Mouse (Mus musculus): ENCODE data around the gene Speer4e.
"Not testable (repeated sequence)": the region's sequence is repeated elsewhere in the genome, so short reads cannot be mapped to it uniquely, and the experiment has no call there.

Speer4e gene

DNA sequence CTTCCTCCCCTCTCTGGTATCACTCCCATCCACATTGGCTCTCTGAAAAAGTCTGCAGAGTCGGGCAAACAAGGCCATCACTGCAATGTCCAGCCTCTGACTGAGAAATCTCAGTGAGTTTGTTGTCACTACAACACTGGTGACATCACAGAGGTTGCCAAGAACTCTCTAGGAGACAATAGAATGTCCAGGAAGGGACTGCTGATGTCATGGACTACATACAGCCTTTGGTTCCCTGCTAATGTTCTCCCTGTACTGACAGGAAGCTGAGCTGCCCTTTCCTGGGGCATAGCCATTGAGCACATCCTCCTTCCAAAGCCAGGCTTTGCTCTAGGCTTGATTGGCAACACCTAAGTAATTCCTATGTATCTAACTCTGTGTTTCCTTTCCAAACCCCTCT lies at the start of gene Speer4e:
Gene Speer4e (minus strand): TSS at position 101 of the 400 bp plus-strand sequence.
- DNase-seq, result not testable (repeated sequence)

DNA sequence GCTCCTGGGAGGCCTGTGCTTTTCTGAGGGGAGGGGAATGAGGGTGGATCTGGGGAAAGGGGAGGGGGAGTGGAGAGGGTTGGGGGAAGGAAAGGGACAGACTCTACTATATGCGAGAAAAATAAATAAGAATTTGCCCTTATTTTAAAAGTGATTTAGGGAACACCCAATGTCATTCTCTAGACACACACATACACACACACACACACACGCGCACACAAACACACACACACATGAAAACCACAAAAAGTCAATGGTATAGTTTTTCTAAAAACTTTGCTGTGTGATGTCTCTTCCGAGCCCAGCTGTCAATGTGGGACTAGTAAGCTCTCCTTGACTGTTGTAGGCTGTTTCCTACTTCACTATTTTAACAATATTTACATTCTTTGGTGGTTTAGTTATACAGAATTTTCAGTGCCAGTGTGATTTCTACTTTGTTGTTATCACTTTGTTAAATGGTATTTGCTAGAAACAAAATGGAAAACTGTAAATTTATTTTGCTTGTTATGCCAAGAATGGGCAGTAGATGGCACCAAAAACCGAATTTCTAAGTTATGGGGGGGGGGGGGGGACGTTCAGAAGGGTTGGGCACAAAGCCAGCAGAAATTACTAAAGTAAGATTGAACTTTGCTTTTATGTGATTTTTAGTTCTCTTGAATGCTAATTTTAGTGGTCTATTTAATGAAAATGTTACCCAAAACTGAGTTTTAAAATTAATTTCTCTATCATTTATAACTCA lies 48.6 kb upstream of the Speer4e start:
- DNase-seq, result not testable (repeated sequence)

DNA sequence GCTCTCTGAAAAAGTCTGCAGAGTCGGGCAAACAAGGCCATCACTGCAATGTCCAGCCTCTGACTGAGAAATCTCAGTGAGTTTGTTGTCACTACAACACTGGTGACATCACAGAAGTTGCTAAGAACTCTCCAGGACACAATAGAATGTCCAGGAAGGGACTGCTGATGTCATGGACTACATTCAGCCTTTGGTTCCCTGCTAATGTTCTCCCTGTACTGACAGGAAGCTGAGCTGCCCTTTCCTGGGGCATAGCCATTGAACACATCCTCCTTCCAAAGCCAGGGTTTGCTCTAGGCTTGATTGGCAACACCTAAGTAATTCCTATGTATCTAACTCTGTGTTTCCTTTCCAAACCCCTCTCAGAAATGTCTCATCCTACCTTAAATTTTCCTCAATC lies 40.6 kb upstream of the Speer4e start, which contains the start of gene Gm10354:
Gene Gm10354 (minus strand): TSS at position 101 of the 400 bp plus-strand sequence.
- not testable (repeated sequence) for DNase-seq

DNA sequence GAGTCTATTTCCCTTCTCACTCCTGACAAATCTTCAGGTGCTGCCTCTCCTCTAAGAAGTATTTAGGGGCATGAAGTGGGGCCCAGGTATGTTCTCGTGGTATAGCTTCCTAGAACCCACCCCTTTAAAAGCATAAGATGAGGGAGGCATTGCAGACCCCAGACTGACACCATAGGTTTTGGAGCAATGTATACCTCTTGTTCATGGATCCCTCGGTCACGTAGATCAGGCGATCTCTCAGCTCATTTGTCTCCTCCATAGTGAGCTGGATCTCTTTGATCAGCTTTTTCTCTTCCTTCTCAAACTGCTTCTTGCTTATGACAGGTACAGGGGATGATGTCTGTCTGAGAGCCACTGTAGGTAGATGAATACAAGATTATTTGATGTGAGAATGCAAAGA lies 39.1 kb upstream of the Speer4e start:
- not testable (repeated sequence) for DNase-seq

DNA sequence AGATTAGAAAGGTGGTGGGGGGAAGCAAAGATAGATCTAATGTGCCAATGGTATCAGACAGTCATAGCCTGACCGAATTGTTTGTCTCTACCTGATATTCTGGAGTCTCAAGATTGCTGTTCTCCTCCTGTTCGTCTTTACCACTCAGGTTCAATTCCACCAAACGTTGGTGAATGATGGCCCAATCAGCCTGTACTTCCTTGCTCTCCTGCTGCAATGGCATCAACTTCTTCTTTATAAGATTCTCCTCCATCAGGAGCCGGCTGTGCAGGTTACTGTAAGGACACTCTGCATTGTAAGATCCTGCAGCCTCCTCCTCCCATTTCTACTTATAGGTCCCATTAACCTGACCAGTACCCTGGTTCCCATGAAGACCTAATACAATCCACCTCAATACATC lies 37.1 kb upstream of the Speer4e start:
- DNase-seq, result not testable (repeated sequence)

DNA sequence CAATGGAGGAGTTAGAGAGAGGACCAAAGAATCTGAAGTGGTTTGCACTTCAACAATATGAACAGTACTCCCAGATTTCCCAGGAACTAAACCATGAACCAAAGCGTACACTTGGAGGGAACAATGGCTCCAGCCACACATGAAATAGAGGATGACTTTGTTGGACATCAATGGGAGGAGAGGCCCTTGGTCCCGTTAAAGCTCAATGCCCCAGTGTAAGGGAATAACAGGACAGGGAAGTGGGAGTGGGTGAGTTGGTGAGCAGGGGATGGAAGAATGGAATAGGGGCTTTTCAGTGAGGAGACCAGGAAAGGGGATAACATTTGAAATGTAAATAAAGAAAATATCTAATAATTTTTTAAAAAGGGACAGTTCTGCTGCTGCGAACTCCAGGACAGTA lies 34.6 kb upstream of the Speer4e start:
- not testable (repeated sequence) for DNase-seq

DNA sequence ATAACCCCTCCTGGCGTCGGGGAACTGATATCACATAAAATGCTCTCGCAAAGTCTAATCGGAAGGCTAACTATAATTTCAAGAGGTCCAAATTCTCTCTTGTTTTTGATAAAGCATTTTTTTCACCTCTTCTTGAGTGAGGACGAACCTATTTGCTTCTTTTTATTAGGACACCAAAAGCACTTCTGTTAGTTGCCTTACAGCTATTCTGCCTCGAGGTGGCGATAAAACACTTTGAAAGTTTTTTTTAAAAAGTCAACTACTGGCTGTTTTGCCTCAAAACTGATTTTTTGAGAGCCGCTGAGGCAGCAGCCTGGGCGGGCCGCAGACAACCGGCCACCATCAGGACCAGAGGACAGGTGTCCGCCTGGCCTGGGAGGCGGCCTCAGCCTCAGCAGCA lies 25.6 kb upstream of the Speer4e start:
- DNase-seq, result not testable (repeated sequence)

DNA sequence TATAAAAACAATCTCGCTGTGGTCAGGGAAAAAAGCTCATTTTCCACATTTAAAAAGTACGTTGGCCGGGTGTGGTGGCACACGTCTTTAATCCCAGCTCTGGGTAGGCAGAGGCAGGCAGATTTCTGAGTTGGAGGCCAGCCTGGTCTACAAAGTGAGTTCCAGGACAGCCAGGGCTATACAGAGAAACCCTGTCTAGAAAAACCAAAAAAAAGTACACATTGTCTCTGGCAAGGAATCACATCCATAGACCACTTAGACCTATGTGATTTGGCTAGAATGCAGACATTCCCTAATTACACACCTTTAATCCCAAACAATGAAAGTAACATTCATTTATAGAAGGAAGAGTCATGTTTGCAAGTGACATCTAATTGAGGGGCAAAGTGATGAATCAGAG lies 23.3 kb upstream of the Speer4e start:
- not testable (repeated sequence) for DNase-seq

DNA sequence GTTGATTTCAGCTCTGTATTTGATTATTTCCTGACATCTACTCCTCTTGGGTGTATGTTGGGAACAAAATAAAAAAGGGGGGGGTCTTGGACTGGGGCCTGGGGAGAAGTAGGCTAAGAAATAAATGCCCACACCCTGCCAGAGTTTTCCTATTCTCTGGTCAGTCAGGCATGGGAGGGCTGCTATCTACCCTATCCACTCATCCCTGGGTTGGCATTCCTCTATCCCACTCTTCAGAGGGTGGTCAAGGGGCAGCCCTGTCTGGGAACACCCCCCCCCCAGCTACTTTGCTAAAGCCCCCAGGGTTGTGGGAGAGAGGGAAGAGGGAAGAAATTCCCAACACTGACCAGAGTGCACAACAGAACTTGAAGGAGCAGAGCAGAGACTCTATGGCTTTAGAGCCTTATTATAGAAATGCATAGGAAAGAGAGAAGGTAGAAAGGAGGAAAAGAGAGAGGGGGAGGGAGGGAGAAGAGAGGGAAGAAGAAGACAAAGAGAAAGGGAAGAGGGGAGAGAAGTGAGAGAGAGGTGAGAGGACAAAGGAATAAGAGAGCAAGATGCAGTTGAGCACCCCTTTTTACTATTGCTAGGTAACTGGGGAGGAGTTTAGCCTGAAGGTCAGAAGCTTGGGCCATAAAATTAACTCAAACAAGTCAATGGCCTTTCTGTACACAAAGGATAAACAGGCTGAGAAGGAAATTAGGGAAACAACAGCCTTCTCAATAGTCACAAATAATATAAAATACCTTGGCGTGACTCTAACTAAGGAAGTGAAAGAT lies 17.9 kb upstream of the Speer4e start:
- not testable (repeated sequence) for DNase-seq

DNA sequence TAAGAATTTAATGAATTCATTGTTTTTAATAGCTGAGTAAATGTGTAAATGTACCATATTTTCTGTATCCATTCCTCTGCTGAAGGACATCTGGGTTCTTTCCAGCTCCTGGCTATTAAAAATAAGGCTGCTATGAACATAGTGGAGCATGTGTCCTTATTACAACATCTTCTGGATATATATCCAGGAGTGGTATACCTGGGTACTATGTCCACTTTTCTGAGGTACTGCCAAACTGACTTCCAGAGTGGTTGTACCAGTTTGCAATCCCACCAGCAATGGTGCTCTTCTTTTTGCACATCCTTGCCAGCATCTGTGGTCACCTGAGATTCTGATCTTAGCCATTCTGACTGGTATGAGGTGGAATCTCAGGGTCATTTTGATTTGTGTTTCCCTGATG lies 15.4 kb upstream of the Speer4e start:
- DNase-seq, result not testable (repeated sequence)

DNA sequence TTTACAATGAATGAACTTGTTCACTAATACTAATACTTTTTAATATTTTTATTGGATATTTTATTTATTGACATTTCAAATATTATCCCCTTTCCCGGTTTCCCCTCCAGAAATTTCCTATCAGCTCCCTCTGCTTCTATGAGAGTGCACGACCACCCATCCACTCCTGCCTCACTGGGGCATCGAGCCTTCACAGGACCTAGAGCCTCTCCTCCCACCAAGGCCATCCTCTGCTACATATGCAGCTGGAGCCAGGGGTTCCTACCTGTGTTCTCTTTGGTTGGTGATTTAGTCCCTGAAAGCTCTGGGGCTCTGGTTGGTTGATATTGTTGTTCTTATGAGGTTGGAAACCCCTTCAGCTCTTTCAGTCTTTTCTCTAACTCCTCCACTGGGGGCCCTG lies 14.5 kb upstream of the Speer4e start:
- DNase-seq, result not testable (repeated sequence)

DNA sequence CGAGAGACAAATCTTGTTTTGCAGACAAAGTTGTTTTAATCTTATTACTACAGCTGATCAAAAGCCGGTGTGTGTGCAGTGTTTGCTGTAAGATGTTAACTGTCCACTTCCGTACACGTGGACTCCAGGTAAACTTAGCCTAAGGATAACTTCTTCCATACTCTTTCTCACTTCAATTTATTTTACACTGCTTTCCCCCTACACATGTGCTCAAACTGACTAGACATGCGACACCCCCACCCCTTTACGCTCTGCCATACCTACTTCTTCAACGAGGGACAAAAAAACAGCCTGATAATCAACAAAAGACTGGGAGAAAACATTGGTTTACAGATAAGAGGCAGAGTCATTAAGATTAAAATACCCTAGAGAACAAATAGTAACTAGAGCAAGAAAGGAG lies 13.6 kb upstream of the Speer4e start:
- not testable (repeated sequence) for DNase-seq

DNA sequence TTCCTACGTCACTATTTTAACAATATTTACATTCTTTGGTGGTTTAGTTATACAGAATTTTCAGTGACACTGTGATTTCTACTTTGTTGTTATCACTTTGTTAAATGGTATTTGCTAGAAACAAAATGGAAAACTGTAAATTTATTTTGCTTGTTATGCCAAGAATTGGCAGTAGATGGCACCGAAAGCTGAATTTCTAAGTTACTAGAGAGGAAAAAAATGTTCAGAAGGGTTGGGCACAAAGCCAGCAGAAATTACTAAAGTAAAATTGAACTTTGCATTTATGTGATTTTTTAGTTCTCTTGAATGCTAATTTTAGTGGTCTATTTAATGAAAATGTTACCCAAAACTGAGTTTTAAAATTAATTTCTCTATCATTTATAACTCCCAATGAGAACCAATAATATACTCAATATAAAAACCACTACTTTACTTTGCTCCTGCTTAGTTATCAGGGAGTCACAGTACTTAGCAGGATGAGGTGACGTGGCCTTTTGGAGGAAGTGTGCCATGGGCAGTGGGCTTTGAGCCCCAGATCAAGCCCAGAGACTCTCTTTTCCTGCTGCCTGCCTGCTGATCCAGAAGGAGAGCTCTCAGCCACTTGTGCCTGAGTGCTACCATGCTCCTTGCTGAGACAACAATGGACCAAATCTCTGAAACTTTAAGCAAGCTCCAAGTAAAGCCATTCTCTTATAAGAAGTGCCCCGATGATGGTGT lies 9.4 kb upstream of the Speer4e start:
- not testable (repeated sequence) for DNase-seq

DNA sequence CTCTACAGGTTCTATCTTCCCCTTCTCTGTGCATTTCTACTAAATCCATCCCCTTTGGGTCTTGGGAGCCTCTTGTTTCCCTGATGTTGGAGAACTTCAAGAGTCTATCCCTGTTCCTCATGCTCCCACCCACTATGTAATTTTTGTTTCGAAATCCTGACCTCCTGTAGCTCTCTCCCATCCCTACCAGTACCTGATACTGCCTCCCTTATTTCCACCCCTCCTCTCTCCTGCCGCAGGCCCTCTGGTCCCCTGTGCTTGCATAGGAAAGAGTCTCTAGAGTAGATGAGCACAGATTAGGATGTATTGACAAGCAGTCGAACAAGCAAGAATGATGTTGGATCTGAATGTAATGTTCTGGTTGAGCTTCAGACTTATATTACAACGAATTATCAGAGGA lies 7.3 kb upstream of the Speer4e start:
- not testable (repeated sequence) for DNase-seq

DNA sequence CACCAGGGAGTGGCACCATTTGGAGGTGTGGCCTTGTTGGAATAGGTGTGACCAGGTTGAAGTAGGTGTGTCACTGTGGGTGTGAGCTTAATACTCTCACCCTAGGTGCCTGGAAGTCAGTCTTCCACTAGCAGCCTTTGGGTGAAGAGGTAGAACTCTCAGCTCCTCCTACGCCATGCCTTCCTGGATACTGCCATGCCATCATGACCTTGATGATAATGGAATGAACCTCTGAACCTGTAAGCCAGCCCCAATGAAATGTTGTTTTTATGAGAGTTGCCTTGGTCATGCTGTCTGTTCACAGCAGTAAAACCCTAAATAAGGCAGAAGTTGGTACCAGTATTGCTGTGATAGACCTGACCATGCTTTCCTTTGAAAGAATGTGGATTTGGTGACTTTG lies 2.8 kb upstream of the Speer4e start:
- DNase-seq, result not testable (repeated sequence)

DNA sequence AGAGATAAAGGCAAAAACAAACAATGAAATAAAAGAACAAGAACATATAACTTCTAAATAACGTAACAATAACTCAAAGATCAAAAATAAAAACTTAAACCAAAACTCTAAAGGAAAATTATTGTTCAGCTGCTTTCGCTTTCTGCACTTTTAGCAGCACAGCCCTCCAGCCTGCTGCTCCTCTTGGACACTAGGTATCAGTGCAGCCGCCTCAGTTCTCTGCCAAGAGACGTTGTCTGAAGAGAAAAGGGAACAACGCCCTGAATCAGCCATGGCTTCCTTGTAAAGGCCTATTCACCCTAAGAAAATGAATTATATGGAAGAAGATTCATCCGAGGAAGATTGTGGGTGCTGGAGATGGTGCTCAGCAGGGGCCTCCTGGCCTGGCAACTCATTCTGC lies 4.5 kb downstream of the Speer4e start:
- DNase-seq, result not testable (repeated sequence)

DNA sequence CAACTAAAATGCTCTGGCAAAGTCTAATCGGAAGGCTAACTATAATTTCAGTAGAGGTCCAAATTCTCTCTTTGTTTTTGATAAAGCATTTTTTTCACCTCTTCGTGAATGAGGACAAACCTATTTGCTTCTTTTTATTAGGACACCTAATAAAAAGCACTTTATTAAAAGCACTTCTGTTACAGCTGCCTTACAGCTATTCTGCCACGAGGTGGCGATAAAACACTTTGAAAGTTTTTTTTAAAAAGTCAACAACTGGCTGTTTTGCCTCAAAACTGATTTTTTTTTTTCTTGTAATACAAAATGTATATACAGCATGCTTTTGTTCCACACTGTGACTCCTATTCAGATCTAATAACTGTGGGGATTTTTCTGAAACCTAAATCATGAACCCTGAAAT lies 11.2 kb downstream of the Speer4e start:
- not testable (repeated sequence) for DNase-seq

DNA sequence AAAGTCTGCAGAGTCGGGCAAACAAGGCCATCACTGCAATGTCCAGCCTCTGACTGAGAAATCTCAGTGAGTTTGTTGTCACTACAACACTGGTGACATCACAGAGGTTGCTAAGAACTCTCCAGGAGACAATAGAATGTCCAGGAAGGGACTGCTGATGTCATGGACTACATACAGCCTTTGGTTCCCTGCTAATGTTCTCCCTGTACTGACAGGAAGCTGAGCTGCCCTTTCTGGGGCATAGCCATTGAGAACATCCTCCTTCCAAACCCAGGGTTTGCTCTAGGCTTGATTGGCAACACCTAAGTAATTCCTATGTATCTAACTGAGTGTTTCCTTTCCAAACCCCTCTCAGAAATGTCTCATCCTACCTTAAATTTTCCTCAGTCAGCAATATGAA lies 23.4 kb downstream of the Speer4e start, which contains the start of gene Gm9758:
Gene Gm9758 (minus strand): TSS at position 101 of the 400 bp plus-strand sequence.
- not testable (repeated sequence) for DNase-seq

DNA sequence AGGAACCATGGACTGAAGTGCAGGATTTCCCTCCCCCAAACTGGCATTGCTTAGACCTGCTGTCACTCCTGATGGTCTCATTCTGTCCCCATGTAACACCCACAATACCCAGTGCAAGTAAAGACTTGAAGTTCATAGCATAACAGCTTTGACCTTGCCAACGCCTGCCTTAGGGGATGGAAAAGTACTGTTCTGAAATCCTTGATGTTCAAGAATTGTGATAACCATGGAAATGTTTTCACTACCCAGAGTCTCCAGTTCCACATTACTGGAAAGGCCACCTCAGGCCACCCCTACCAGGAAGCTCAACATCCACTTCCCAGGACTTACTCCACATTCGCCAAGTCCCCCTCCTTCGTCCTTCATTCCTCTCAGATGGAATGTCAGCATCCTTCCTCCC lies 23.9 kb downstream of the Speer4e start:
- DNase-seq, result not testable (repeated sequence)

DNA sequence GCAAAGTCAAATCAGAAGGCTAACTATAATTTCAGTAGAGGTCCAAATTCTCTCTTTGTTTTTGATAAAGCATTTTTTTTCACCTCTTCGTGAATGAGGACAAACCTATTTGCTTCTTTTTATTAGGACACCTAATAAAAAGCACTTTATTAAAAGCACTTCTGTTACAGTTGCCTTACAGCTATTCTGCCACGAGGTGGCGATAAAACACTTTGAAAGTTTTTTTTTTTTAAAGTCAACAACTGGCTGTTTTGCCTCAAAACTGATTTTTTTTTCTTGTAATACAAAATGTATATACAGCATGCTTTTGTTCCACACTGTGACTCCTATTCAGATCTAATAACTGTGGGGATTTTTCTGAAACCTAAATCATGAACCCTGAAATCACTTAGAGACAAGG lies 34.7 kb downstream of the Speer4e start:
- not testable (repeated sequence) for DNase-seq

DNA sequence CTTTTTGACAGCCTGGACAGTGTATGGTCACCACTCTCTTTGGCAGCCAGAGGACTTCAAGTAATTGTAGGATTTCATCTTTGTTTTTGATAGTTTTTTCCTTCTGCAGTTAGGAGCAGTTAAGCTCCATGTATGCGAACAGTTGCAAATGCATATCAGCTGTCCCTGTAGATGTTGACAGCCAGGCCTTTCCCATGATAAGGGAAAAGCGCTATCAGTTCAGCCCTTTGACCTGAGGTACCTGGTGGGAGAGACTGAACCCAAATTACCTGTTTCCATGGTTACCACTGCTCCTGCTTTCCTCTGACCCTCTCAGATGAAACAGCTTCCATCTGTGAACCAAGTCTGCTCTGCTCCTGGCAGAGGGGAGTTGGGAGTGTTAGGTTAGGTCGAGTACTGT lies 46.0 kb downstream of the Speer4e start:
- DNase-seq, result no peak

DNA sequence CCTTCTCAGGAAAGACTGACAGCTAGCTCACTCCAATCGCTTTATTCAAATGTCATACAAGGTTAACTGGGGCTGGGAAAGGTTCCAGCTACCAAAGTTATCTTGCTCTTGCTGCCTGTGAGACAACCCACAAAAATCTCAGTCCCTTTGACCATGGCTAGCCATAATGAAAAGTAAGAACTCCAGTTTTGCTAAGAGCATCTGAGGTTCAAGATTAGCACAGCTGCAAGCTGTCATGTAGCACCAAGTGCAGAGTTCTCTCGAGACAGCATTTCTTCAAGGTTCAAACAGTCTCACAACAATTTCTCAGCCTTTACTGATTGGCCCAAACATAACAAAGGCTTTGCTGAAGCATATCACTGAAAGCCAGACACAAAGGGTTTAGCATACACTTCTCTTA lies 52.9 kb downstream of the Speer4e start:
- DNase-seq, result not testable (repeated sequence)
